21 mouse cellular contexts compared by ENCODE assay signal in genomic region chr11:113577221-113577620, GRCm38 (mm10). TPM values are rescaled to one million over a fixed set of nuclear protein-coding genes. Genes with fewer than 3 reads are reported as not detected.
"Had no signal": no experiment of that assay in that cellular context is flagged by ENCODE, and none has a peak within 500 bp of the region (broad histone marks: within the 10 kb centered on the region; RNA-seq: fewer than 3 reads in every experiment).

No protein-coding gene starts in this region.

- ATAC-seq: midbrain, embryonic 16.5 days had no signal

- H3K27ac ChIP-seq: macrophage; midbrain, embryonic 10.5 days; midbrain, embryonic 12.5 days; neural tube, embryonic 13.5 days; neural tube, embryonic 15.5 days; stomach, embryonic 15.5 days; stomach, postnatal 0 days had no signal

- H3K4me1 ChIP-seq: stomach, embryonic 15.5 days had no signal

- H3K9ac ChIP-seq: lung, embryonic 14.5 days; midbrain, embryonic 12.5 days; neural tube, embryonic 13.5 days; neural tube, embryonic 15.5 days; stomach, embryonic 15.5 days had no signal

- DNase-seq: lung, adult 18-20 months; lung, embryonic 14.5 days; lung, postnatal 14 days; lung, postnatal 36 days; midbrain, embryonic 14.5 days; retina, postnatal 1 day; right cerebral cortex, adult 18-20 months; right cerebral cortex, postnatal 25 days; thymus, adult 2 months; thymus, postnatal 25 days; thymus, postnatal 4 days had no signal

- H3K4me2 ChIP-seq: lung, embryonic 14.5 days; midbrain, embryonic 12.5 days; neural tube, embryonic 13.5 days; neural tube, embryonic 15.5 days; stomach, embryonic 15.5 days had no signal

- H3K36me3 ChIP-seq: midbrain, embryonic 10.5 days; midbrain, embryonic 12.5 days; neural tube, embryonic 13.5 days; neural tube, embryonic 15.5 days; stomach, embryonic 15.5 days had no signal

- H3K27me3 ChIP-seq: midbrain, embryonic 12.5 days; neural tube, embryonic 13.5 days; neural tube, embryonic 15.5 days; stomach, embryonic 15.5 days had no signal

- H3K4me3 ChIP-seq: megakaryocyte, embryonic 14.5 days; midbrain, embryonic 10.5 days; midbrain, embryonic 12.5 days; myocyte; neural tube, embryonic 13.5 days; neural tube, embryonic 15.5 days; stomach, embryonic 15.5 days had no signal

- H3K9me3 ChIP-seq: megakaryocyte, embryonic 14.5 days; midbrain, embryonic 10.5 days; midbrain, embryonic 12.5 days; neural tube, embryonic 13.5 days; neural tube, embryonic 15.5 days; stomach, embryonic 15.5 days had no signal

RNA-seq across cellular contexts. Expression of gene Sstr2, which starts 41.9 kb away (rescaled TPM):
- polyA plus RNA-seq: macrophage had no signal
